Mouse (Mus musculus) heart, adult 2 months (tissue): Measurements from ENCODE around the gene S100a16. TPM values are rescaled to one million over a fixed set of nuclear protein-coding genes. Genes with fewer than 3 reads are reported as not detected.

Source experiments
- DNase-seq, 2 experiments: peaks; one replicate each; pipeline ENCODE4 v3.0.0; 2021
- H3K27ac ChIP-seq: fragments of 200-600 bp; 2 replicates; pipeline ENCODE4 v1.8.1; 2022
- H3K27me3 ChIP-seq: fragments of 200-500 bp; 2 replicates; pipeline ENCODE4 v1.6.1; 2012; ENCODE audit warnings: mild to moderate bottlenecking, low read length, inconsistent platforms, mixed read lengths; ENCODE audit not compliant: control insufficient read depth, insufficient read depth
- H3K36me3 ChIP-seq: fragments of 200-500 bp; 2 replicates; pipeline ENCODE4 v1.6.1; 2012; ENCODE audit warnings: low read length, inconsistent platforms; ENCODE audit not compliant: control insufficient read depth, insufficient read depth
- H3K4me1 ChIP-seq: fragments of 200-500 bp; 2 replicates; pipeline ENCODE4 v1.6.1; 2011; ENCODE audit warnings: low read length; ENCODE audit not compliant: control insufficient read depth, insufficient read depth
- H3K4me3 ChIP-seq: fragments of 200-600 bp; 2 replicates; pipeline ENCODE4 v1.8.1; 2022
- H3K79me2 ChIP-seq: fragments of 200-500 bp; replicated peaks from 2 replicates; pipeline ENCODE4 v1.6.1; 2012; ENCODE audit warnings: mild to moderate bottlenecking, inconsistent platforms, low read length, moderate library complexity, mixed read lengths; ENCODE audit not compliant: control insufficient read depth, insufficient read depth
- H3K9ac ChIP-seq: fragments of 200-500 bp; 2 replicates; pipeline ENCODE4 v1.6.1; 2012; ENCODE audit warnings: low read depth, mild to moderate bottlenecking, control low read depth, inconsistent platforms, low read length, mixed read lengths
- CTCF ChIP-seq: fragments of 200-600 bp; IDR thresholded peaks from 2 replicates; pipeline ENCODE4 v1.8.1; 2022; ENCODE audit warnings: antibody characterized with exemption, mild to moderate bottlenecking, moderate library complexity
- EP300 ChIP-seq: fragments of 200-500 bp; IDR thresholded peaks from 2 replicates; pipeline ENCODE4 v1.6.1; 2011; ENCODE audit warnings: low read depth, low read length, control low read depth; ENCODE audit not compliant: insufficient read depth
- POLR2A ChIP-seq: fragments of 200-500 bp; IDR thresholded peaks from 2 replicates; pipeline ENCODE4 v1.6.1; 2011; ENCODE audit warnings: mild to moderate bottlenecking, low read depth, low read length, control low read depth; ENCODE audit not compliant: insufficient read depth
- WGBS: fragments of 180-500 bp; shearing (Covaris S2); methylation state at CpG from one replicate; pipeline ENCODE4 v1.1.7; 2018; 5-methylcytosine and 5-hydroxymethylcytosine counted together
- intact Hi-C: fragments of 180-260 bp; cut with DNase I; formaldehyde crosslinking; loops from one replicate; pipeline ENCODE4 v1.15.1; 2025
- polyA plus RNA-seq: library from polyadenylated mRNA; depleted of rRNA; stranded (reverse); fragments of >200 nt; gene quantifications from 2 replicates; pipeline ENCODE4 v1.2.3, GENCODE M21; 2012
- total RNA-seq, 2 experiments: library from RNA; stranded (reverse); gene quantifications; 2 replicates each; pipeline ENCODE4 v1.2.3; 2021

S100a16 gene
- total and polyA plus RNA-seq, 3 experiments: 65.5 to 75.2 (median 69.6) TPM

DNA sequence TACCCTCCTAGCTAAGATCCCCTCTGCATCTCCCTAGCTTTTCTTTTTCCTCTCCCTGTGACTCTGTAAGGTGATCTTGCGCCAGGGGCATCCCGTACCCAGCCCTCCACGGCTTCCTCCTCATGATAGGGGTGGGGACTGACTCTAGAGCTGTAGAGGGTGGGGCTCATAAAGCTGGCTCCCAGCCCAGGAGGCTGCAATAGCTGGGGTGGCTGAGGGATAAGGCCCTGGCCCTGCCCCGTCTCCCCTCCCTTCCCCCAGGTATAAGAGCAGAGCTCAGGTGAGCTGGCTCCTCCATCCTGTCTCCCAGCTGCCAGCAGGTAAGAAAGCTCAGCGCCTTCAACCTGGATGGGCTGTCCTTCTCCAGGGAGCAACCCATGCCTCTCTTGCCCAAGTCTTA is 10.5 kb upstream of the S100a16 start, which contains the start of gene S100a14:
TSS of gene S100a14 (plus strand) at position 277 of the 400 bp plus-strand sequence.
- Histone ChIP-seq H3K9ac (no peak within 1 kb of the TSS), H3K27me3 (no peaks in the 10 kb centered on the region), H3K4me3 (no peak within 1 kb of the TSS), H3K4me1 (no peaks in the 10 kb centered on the region; the same call in 1 of the 2 replicates), H3K79me2 (no peaks in the 10 kb centered on the region), H3K36me3 (no peaks in the 10 kb centered on the region), H3K27ac (no peak within 1 kb of the TSS)
- intact Hi-C loops: loop anchor here (2.0 kb wide), 1 partner anchor 58 kb away; no protein-coding TSS in a partner anchor
- DNase-seq: peak; percentile 41 to 47
- WGBS: 42% methylated on average over 5 of the region's 5 CpGs
- TF ChIP-seq EP300: no peak
- TF ChIP-seq CTCF: no peak
- TF ChIP-seq POLR2A: no peak

DNA sequence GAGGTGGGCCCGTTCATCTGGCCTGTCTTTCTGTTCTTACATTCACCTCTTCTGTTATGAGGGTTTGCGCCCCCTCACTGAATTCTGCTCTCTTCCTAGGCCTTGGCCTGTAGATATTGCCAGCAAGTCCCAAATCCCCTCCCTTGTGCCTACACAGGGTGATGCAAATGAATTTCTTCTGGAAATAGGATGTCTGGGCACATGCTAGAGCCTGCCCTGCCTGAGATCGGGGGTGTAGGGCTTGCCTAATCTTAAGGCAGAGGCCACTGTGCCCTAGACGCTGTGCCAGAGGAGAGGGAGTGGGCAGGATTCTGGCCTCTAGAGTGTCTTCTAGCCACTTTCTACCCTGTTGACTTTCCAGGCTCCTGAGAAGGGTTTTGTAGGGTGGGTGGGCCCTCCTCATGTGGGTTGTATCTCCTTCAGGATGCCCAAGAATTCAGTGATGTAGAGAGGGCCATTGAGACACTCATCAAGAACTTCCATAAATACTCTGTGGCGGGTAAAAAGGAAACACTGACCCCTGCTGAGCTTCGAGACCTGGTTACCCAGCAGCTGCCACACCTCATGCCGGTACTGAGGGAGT is 9.7 kb upstream of the S100a16 start:
- TF ChIP-seq EP300 (no peak), CTCF (no peak), POLR2A (no peak)
- intact Hi-C loops: loop anchor here (2.0 kb wide), 1 partner anchor 57 kb away; no protein-coding TSS in a partner anchor
- H3K27ac ChIP-seq: no peak overlapping the region
- WGBS: 92% methylated on average over 7 of the region's 7 CpGs
- no peaks in the 10 kb centered on the region for H3K36me3 ChIP-seq
- DNase-seq: no peak
- H3K9ac ChIP-seq: no peak overlapping the region
- H3K79me2 ChIP-seq: no peaks in the 10 kb centered on the region
- H3K4me3 ChIP-seq: no peak overlapping the region
- no peaks in the 10 kb centered on the region; the same call in 1 of the 2 replicates for H3K4me1 ChIP-seq
- no peaks in the 10 kb centered on the region for H3K27me3 ChIP-seq

DNA sequence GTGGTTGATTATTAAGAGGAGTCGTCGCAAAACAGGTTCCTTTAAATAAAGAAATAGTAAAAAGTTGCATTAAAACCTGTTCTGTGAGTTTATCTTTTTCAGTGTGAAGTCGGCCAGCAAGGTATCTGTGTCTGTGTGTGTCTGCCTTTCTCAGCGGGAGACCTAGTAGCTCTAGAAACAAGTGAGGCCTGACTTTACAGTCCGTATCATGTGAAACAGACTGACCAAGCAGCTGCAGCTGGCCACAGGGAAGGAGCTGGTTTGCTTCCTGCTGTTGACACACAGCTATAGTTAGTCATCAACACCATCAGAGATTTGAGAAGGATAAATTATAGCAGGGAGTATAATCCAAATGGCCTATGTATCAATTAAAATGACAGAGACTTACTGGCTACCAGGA is 5.3 kb upstream of the S100a16 start:
- DNase-seq: no peak
- no peak overlapping the region for H3K9ac ChIP-seq
- peaks cover 1% of the 10 kb centered on the region; the same call in 1 of the 2 replicates for H3K4me1 ChIP-seq
- no peak for TF ChIP-seq EP300
- TF ChIP-seq POLR2A: no peak
- TF ChIP-seq CTCF: no peak
- WGBS: 83% methylated on average over 5 of the region's 5 CpGs
- H3K27ac ChIP-seq: no peak overlapping the region
- intact Hi-C loops: no loop called here
- H3K36me3 ChIP-seq: no peaks in the 10 kb centered on the region
- H3K27me3 ChIP-seq: no peaks in the 10 kb centered on the region
- H3K4me3 ChIP-seq: no peak overlapping the region
- no peaks in the 10 kb centered on the region for H3K79me2 ChIP-seq

DNA sequence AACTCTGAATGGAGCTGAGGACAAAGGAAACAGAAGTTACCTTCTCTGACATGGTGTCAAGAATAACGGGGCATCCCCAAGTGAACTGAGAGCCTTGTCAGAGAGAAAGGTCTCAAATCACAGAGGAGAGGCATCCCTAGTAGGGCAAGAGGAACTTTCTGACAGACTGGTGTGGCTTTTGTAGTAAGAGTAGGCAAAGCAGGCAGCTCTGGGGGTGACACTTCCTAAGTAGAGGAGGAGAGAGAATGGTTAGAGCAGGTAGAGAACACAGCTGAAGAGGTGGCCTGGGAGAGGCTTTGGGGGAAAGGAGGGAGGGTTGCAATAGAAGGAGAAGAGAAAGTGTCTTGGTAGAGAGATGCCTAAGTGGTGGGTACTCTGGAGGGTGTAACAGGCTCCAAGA is 1.6 kb upstream of the S100a16 start:
- intact Hi-C loops: no loop called here
- H3K36me3 ChIP-seq: no peaks in the 10 kb centered on the region
- no peak overlapping the region for H3K4me3 ChIP-seq
- no peak overlapping the region for H3K27ac ChIP-seq
- no peaks in the 10 kb centered on the region for H3K27me3 ChIP-seq
- peaks cover 5% of the 10 kb centered on the region for H3K4me1 ChIP-seq
- WGBS: 44% methylated on average over 1 of the region's 1 CpGs
- DNase-seq: no peak
- TF ChIP-seq CTCF (no peak), POLR2A (no peak), EP300 (no peak)
- H3K79me2 ChIP-seq: peaks cover 3% of the 10 kb centered on the region; the same call in 1 of the 2 replicates
- no peak overlapping the region for H3K9ac ChIP-seq

DNA sequence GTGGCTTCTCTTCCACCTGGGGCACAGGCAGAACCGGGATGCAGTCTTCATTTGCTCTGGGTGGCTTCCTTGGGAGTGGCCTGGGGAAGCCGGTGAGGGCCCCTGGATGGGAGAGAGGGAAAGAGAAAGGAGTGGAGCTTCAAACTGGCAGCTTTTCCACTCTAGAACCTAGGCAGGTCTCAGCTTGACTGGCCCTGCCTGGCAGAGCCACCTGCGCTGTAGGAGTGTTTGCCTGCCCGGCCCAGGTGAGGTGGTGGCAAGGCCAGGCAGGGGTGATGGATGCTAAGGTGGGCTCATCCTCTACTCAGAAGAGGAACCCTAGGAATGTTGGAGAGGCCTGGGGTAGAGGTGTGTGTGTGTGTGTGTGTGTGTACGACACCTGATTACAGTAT is 847 bp downstream of the S100a16 start:
- H3K9ac ChIP-seq: peak overlapping the region; percentile 69
- intact Hi-C loops: no loop called here
- no peaks in the 10 kb centered on the region for H3K36me3 ChIP-seq
- H3K27me3 ChIP-seq: no peaks in the 10 kb centered on the region
- peaks cover 3% of the 10 kb centered on the region; the same call in 1 of the 2 replicates for H3K79me2 ChIP-seq
- no peak for DNase-seq
- peak overlapping the region; percentile 67 for H3K4me3 ChIP-seq
- peak overlapping the region; percentile 94 for H3K27ac ChIP-seq
- WGBS: 63% methylated on average over 5 of the region's 5 CpGs
- H3K4me1 ChIP-seq: peaks cover 10% of the 10 kb centered on the region
- TF ChIP-seq CTCF (no peak), POLR2A (no peak)

DNA sequence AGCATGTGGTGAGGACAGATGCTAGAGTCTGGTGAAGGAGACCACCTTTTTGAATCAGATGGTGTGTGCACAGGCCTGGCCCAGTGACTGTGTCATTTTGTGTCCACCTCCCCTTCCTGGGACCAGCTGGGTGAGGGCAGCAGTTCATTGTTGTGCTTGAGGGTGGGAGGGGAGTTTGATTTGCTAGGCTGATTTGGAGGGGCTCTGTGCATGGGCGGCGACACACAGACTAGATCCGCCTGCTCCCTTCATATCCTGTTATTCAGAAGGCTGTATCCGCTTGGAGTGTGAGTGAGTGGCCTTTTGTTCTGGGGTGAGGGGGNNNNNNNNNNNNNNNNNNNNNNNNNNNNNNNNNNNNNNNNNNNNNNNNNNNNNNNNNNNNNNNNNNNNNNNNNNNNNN is 3.9 kb downstream of the S100a16 start:
- peak; percentile 68 to 69 for DNase-seq
- WGBS: 48% methylated on average over 4 of the region's 4 CpGs
- peak overlapping the region; percentile 79 for H3K9ac ChIP-seq
- peaks cover 3% of the 10 kb centered on the region; the same call in 1 of the 2 replicates for H3K79me2 ChIP-seq
- peaks cover 10% of the 10 kb centered on the region for H3K4me1 ChIP-seq
- H3K36me3 ChIP-seq: no peaks in the 10 kb centered on the region
- TF ChIP-seq EP300 (peak; percentile 74), CTCF (no peak), POLR2A (peak; percentile 91)
- intact Hi-C loops: loop anchor here (2.0 kb wide), 1 partner anchor 16 kb away; no protein-coding TSS in a partner anchor
- H3K4me3 ChIP-seq: peak overlapping the region; percentile 52
- H3K27me3 ChIP-seq: no peaks in the 10 kb centered on the region
- peak overlapping the region; percentile 96 for H3K27ac ChIP-seq
